Mouse (Mus musculus): ENCODE measurements around the gene Lrrc8e.
"Not testable (repeated sequence)": the region's sequence is repeated elsewhere in the genome, so short reads cannot be mapped to it uniquely, and the experiment has no call there.

Lrrc8e gene

GRCm38 (mm10) chr8:4222059-4222458 is 4.6 kb upstream of the Lrrc8e start:
- no peak for DNase-seq

- no peak for DNase-seq
Measured at GRCm38 (mm10) chr8:4226323-4226722, 304 bp upstream of the Lrrc8e start.

- DNase-seq: no peak
Measured at GRCm38 (mm10) chr8:4227919-4228318, 1.3 kb downstream of the Lrrc8e start.

- no peak for DNase-seq
Measured at GRCm38 (mm10) chr8:4229784-4230183, 3.2 kb downstream of the Lrrc8e start.

GRCm38 (mm10) chr8:4230612-4231351 is 4.2 kb downstream of the Lrrc8e start:
- DNase-seq: peak; percentile 46

- DNase-seq: peak; percentile 46
Measured at GRCm38 (mm10) chr8:4237814-4238433, 11.3 kb downstream of the Lrrc8e start.

GRCm38 (mm10) chr8:4238434-4239192 is 12.0 kb downstream of the Lrrc8e start, which contains the start of the genes Map2k7 and Gm49320:
Gene Map2k7 (plus strand): TSS chr8:4238740.
Gene Gm49320 (plus strand): TSS chr8:4238865.
- DNase-seq: peak; percentile 100

- DNase-seq: no peak
Measured at GRCm38 (mm10) chr8:4239193-4239890, 12.7 kb downstream of the Lrrc8e start.

GRCm38 (mm10) chr8:4245061-4245460 is 18.4 kb downstream of the Lrrc8e start:
- DNase-seq: no peak

- no peak for DNase-seq
Measured at GRCm38 (mm10) chr8:4245737-4246136, 19.1 kb downstream of the Lrrc8e start.

GRCm38 (mm10) chr8:4247241-4247640 is 20.6 kb downstream of the Lrrc8e start:
- no peak for DNase-seq

- DNase-seq: no peak
Measured at GRCm38 (mm10) chr8:4247951-4248540, 21.4 kb downstream of the Lrrc8e start, which contains the start of gene Tgfbr3l. Gene Tgfbr3l (plus strand): TSS chr8:4248214.

- no peak for DNase-seq
Measured at GRCm38 (mm10) chr8:4249213-4249612, 22.6 kb downstream of the Lrrc8e start.

- peak; percentile 90 for DNase-seq
Measured at GRCm38 (mm10) chr8:4250306-4250970, 23.8 kb downstream of the Lrrc8e start.

GRCm38 (mm10) chr8:4252116-4252760 is 25.6 kb downstream of the Lrrc8e start:
- no peak for DNase-seq

GRCm38 (mm10) chr8:4252934-4253841 is 26.6 kb downstream of the Lrrc8e start, which contains the start of gene Snapc2:
Gene Snapc2 (plus strand): TSS chr8:4253080.
- peak; percentile 99 for DNase-seq

- peak; percentile 74 for DNase-seq
Measured at GRCm38 (mm10) chr8:4254001-4254400, 27.4 kb downstream of the Lrrc8e start.

GRCm38 (mm10) chr8:4255471-4255870 is 28.8 kb downstream of the Lrrc8e start:
- not testable (repeated sequence) for DNase-seq

- no peak for DNase-seq
Measured at GRCm38 (mm10) chr8:4256911-4257310, 30.3 kb downstream of the Lrrc8e start.

GRCm38 (mm10) chr8:4257350-4257749 is 30.7 kb downstream of the Lrrc8e start:
- DNase-seq: no peak

Data from lung, postnatal 10 days (tissue).